Mouse (Mus musculus) kidney, postnatal 0 days (tissue): ENCODE measurements around the gene BC004004. TPM values are rescaled to one million over a fixed set of nuclear protein-coding genes. Genes with fewer than 3 reads are reported as not detected.
"Not testable (repeated sequence)": the region's sequence is repeated elsewhere in the genome, so short reads cannot be mapped to it uniquely, and the experiment has no call there.

Experiments
- ATAC-seq: fragments of 200-750 bp; cut with Nextera tagmentation; replicated peaks from 2 replicates; pipeline ENCODE4 v1.8.0; 2017; ENCODE audit warnings: low read depth, moderate number of reproducible peaks, moderate TSS enrichment, moderate library complexity; ENCODE audit not compliant: low FRiP score
- DNase-seq: peaks from one replicate; pipeline ENCODE4 v3.0.0-alpha.2; 2016; ENCODE audit warnings: low spot score
- H3K27ac ChIP-seq: fragments of 300-500 bp; sonication (generic); 2 replicates; pipeline ENCODE4 v1.5.1; 2014; ENCODE audit warnings: mild to moderate bottlenecking
- H3K27me3 ChIP-seq: fragments of 300-500 bp; sonication (generic); 2 replicates; pipeline ENCODE4 v1.6.1; 2014; ENCODE audit warnings: low read length, mixed read lengths; ENCODE audit not compliant: insufficient read depth
- H3K36me3 ChIP-seq: fragments of 300-500 bp; sonication (generic); 2 replicates; pipeline ENCODE4 v1.6.1; 2014; ENCODE audit warnings: low read length, mixed read lengths; ENCODE audit not compliant: insufficient read depth
- H3K4me1 ChIP-seq: fragments of 300-500 bp; sonication (generic); replicated peaks from 2 replicates; pipeline ENCODE4 v1.6.1; 2014; ENCODE audit warnings: antibody characterized with exemption, low read length, mixed read lengths; ENCODE audit not compliant: insufficient read depth
- H3K4me2 ChIP-seq: fragments of 300-500 bp; sonication (generic); 2 replicates; pipeline ENCODE4 v1.6.1; 2014; ENCODE audit warnings: mild to moderate bottlenecking, low read length, moderate library complexity, mixed read lengths
- H3K4me3 ChIP-seq: fragments of 300-500 bp; sonication (generic); replicated peaks from 2 replicates; pipeline ENCODE4 v1.5.1; 2014; ENCODE audit warnings: low read depth, low read length
- H3K9ac ChIP-seq: fragments of 300-500 bp; sonication (generic); 2 replicates; pipeline ENCODE4 v1.6.1; 2014; ENCODE audit warnings: low read depth, low read length
- H3K9me3 ChIP-seq: fragments of 300-500 bp; sonication (generic); replicated peaks from 2 replicates; pipeline ENCODE4 v1.6.1; 2016; ENCODE audit warnings: low read length, inconsistent platforms, mixed read lengths
- CTCF ChIP-seq: IDR thresholded peaks from 2 replicates; pipeline ENCODE4 v1.5.1; 2016; ENCODE audit warnings: antibody characterized with exemption, low read depth, mild to moderate bottlenecking, moderate library complexity
- WGBS: fragments of 180-500 bp; shearing (Covaris S2); extraction: QIAGEN DNeasy Blood & Tissue Kit; methylation state at CpG from one replicate; pipeline ENCODE4 v1.1.7; 2014; 5-methylcytosine and 5-hydroxymethylcytosine counted together
- polyA plus RNA-seq: library from polyadenylated mRNA; unstranded; fragments of >200 nt; fragmentation: Nextera tagmentation; extraction: Ambion mirVana; gene quantifications from 2 replicates; pipeline ENCODE4 v1.2.1, GENCODE M21; 2015

Gene BC004004
- polyA plus RNA-seq, 1 experiment from 2014 or later, result 131 TPM

- H3K9ac ChIP-seq, result peak overlapping the region; percentile 54
- H3K4me2 ChIP-seq, result peak overlapping the region; percentile 100
- no peaks in the 10 kb centered on the region for H3K9me3 ChIP-seq
- ATAC-seq, result no peak
- H3K27me3 ChIP-seq, result peaks cover 8% of the 10 kb centered on the region; the same call in 1 of the 2 replicates
- H3K4me3 ChIP-seq, result peak overlapping the region; percentile 61
- TF ChIP-seq CTCF, result no peak
- H3K27ac ChIP-seq, result no peak overlapping the region
- peaks cover 7% of the 10 kb centered on the region; the same call in 1 of the 2 replicates for H3K4me1 ChIP-seq
- no peaks in the 10 kb centered on the region for H3K36me3 ChIP-seq
- DNase-seq, result no peak
- 3% methylated on average over 22 of the region's 23 CpGs for WGBS
Observed at GRCm38 (mm10) chr17:29238421-29238945, 30.1 kb upstream of the BC004004 start.

DNA sequence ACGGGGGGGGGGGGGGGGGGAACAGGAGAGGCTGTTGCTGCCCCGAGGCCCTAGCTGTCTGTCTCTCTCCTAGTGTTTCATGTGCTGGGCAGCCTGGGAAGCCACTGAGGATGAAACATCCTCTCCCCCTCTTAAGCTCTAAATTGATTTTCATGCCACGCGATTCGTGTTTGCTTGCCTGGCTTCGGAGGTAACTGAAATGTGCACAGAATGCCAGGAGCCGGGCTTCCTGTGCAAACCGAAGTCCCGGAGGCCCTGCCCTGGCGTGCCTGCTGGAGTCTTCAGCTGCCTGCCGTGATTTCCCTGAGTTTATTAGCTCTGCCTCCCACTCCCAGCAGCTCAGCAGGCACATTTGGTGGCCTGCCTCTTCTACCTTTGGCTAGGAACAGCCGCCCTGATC is 23.7 kb upstream of the BC004004 start:
- no peak overlapping the region for H3K9ac ChIP-seq
- no peaks in the 10 kb centered on the region; the same call in 1 of the 2 replicates for H3K4me1 ChIP-seq
- ATAC-seq, result no peak
- no peak overlapping the region for H3K4me3 ChIP-seq
- 25% methylated on average over 11 of the region's 12 CpGs for WGBS
- TF ChIP-seq CTCF, result no peak
- H3K27ac ChIP-seq, result no peak overlapping the region
- no peaks in the 10 kb centered on the region for H3K36me3 ChIP-seq
- H3K27me3 ChIP-seq, result no peaks in the 10 kb centered on the region
- H3K4me2 ChIP-seq, result no peak overlapping the region
- DNase-seq, result no peak
- no peaks in the 10 kb centered on the region for H3K9me3 ChIP-seq

DNA sequence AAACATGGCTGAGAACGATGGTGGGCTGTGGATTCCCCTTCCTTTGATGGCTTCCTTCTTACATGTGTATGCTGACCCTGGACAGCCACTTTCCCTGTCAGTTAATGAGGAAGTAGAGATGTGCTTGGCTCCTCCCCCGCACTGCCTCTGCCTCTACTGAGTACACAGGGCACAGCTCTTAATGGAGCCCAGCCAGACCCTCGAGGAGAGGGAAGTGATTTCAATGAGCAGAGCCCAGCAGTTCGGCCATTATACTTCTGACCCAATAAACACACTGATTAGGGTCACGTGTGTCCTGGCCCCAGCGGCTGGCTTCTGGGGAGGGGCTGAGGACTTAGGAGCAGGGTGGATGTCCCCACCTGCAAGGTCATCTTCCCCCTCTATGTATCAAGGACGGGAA is 22.9 kb upstream of the BC004004 start:
- Histone ChIP-seq H3K4me1 (no peaks in the 10 kb centered on the region; the same call in 1 of the 2 replicates), H3K4me3 (no peak overlapping the region), H3K27me3 (no peaks in the 10 kb centered on the region), H3K36me3 (peaks cover 7% of the 10 kb centered on the region; the same call in 1 of the 2 replicates), H3K9me3 (no peaks in the 10 kb centered on the region), H3K27ac (no peak overlapping the region), H3K9ac (no peak overlapping the region), H3K4me2 (no peak overlapping the region)
- no peak for TF ChIP-seq CTCF
- no peak for ATAC-seq
- WGBS, result 37% methylated on average over 7 of the region's 7 CpGs
- DNase-seq, result peak; percentile 36

GRCm38 (mm10) chr17:29246602-29247001 is 22.0 kb upstream of the BC004004 start:
- ATAC-seq, result no peak; the same call in 1 of the 2 replicates
- Histone ChIP-seq H3K36me3 (peaks cover 14% of the 10 kb centered on the region; the same call in 1 of the 2 replicates), H3K9me3 (no peaks in the 10 kb centered on the region), H3K4me3 (no peak overlapping the region), H3K27me3 (no peaks in the 10 kb centered on the region), H3K4me1 (no peaks in the 10 kb centered on the region; the same call in 1 of the 2 replicates), H3K9ac (no peak overlapping the region), H3K27ac (no peak overlapping the region), H3K4me2 (no peak overlapping the region)
- DNase-seq, result peak; percentile 95
- TF ChIP-seq CTCF, result peak; percentile 95
- 15% methylated on average over 5 of the region's 5 CpGs for WGBS

DNA sequence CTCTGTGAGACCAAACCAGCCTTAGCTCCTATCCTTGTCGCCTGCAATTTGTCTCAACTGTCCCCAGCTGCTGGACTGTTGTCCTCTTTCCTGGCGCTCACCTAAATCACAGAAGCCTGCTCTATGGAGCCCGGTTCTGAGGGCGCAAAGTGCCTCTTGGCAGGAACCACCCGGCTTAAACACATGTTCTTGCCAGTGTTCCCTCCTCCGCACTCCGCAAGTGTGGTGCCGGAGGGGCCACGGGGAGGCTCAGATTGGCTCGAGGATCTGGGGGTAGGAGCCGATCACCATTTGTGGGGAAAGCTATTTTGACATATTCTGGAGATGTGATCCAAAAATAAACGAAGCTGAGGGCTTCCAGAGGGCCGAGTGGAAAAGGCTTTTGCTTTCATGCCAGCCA is 20.7 kb upstream of the BC004004 start:
- Histone ChIP-seq H3K27ac (no peak overlapping the region), H3K9ac (no peak overlapping the region), H3K36me3 (peaks cover 14% of the 10 kb centered on the region; the same call in 1 of the 2 replicates), H3K27me3 (no peaks in the 10 kb centered on the region), H3K4me2 (no peak overlapping the region), H3K9me3 (no peaks in the 10 kb centered on the region), H3K4me1 (no peaks in the 10 kb centered on the region; the same call in none of the 2 replicates), H3K4me3 (no peak overlapping the region)
- WGBS, result 62% methylated on average over 13 of the region's 13 CpGs
- DNase-seq (no peak), ATAC-seq (no peak)
- TF ChIP-seq CTCF, result no peak

- H3K4me2 ChIP-seq, result no peak overlapping the region
- no peak overlapping the region for H3K27ac ChIP-seq
- no peaks in the 10 kb centered on the region; the same call in none of the 2 replicates for H3K4me1 ChIP-seq
- 54% methylated on average over 9 of the region's 9 CpGs for WGBS
- no peak for ATAC-seq
- no peak overlapping the region for H3K9ac ChIP-seq
- H3K36me3 ChIP-seq, result peaks cover 14% of the 10 kb centered on the region; the same call in 1 of the 2 replicates
- H3K27me3 ChIP-seq, result no peaks in the 10 kb centered on the region
- peak; percentile 78 for DNase-seq
- TF ChIP-seq CTCF, result peak; percentile 64
- H3K9me3 ChIP-seq, result no peaks in the 10 kb centered on the region
- no peak overlapping the region for H3K4me3 ChIP-seq
Observed at GRCm38 (mm10) chr17:29249512-29249911, 19.1 kb upstream of the BC004004 start.

- WGBS, result 85% methylated on average over 14 of the region's 14 CpGs
- not testable (repeated sequence) for H3K9me3 ChIP-seq, H3K4me1 ChIP-seq, H3K9ac ChIP-seq, H3K27me3 ChIP-seq, ATAC-seq, DNase-seq, H3K27ac ChIP-seq, H3K4me3 ChIP-seq, H3K4me2 ChIP-seq
- H3K36me3 ChIP-seq, result peaks cover 14% of the 10 kb centered on the region; the same call in 1 of the 2 replicates
Observed at GRCm38 (mm10) chr17:29251006-29251405, 17.6 kb upstream of the BC004004 start.
